Mouse (Mus musculus) cerebellum, postnatal 10 days (tissue): Measurements from ENCODE around the gene Tenm1.
A peak's percentile ranks its signal among the peaks of the same experiment; 100 is the strongest.

Experiments
- DNase-seq, 2 experiments: peaks; one replicate each; pipeline ENCODE4 v3.0.0; 2021; ENCODE audit warnings: mixed read lengths in 2 of 2

The Tenm1 gene

GRCm38 (mm10) chrX:43428855-43429263, at the start of gene Tenm1:
TSS of gene Tenm1 (minus strand) at chrX:43429126.
- peak; percentile 76 to 81 for DNase-seq

- DNase-seq = no peak
Measured at GRCm38 (mm10) chrX:43467311-43467710, 38.4 kb upstream of the Tenm1 start.

- DNase-seq = peak; percentile 59 to 68
Measured at GRCm38 (mm10) chrX:43430581-43430980, 1.7 kb upstream of the Tenm1 start.

- DNase-seq = peak; percentile 57 to 63
Measured at GRCm38 (mm10) chrX:43429982-43430531, 1.1 kb upstream of the Tenm1 start.

- DNase-seq = peak; percentile 48 to 51
Measured at GRCm38 (mm10) chrX:43429337-43429736, 411 bp upstream of the Tenm1 start.

GRCm38 (mm10) chrX:43427961-43428365, 963 bp downstream of the Tenm1 start:
- peak; percentile 38 to 46 for DNase-seq

GRCm38 (mm10) chrX:43427111-43427510, 1.8 kb downstream of the Tenm1 start:
- peak; percentile 58 to 69 for DNase-seq

GRCm38 (mm10) chrX:43397957-43398356, 31.0 kb downstream of the Tenm1 start:
- DNase-seq = no peak

- no peak for DNase-seq
Measured at GRCm38 (mm10) chrX:43388106-43388505, 40.8 kb downstream of the Tenm1 start.

GRCm38 (mm10) chrX:43372526-43372925, 56.4 kb downstream of the Tenm1 start:
- no peak for DNase-seq

GRCm38 (mm10) chrX:43319351-43319750, 109.6 kb downstream of the Tenm1 start:
- DNase-seq = peak; percentile 18 to 23

GRCm38 (mm10) chrX:43317801-43318520, 111.0 kb downstream of the Tenm1 start:
- DNase-seq = peak; percentile 31 to 36

GRCm38 (mm10) chrX:43235844-43236243, 193.1 kb downstream of the Tenm1 start:
- no peak for DNase-seq

GRCm38 (mm10) chrX:43205003-43205402, 223.9 kb downstream of the Tenm1 start:
- peak in 1 of 2 experiments; percentile 7 for DNase-seq

GRCm38 (mm10) chrX:43202249-43202783, 226.6 kb downstream of the Tenm1 start:
- DNase-seq = no peak

- peak; percentile 45 to 62 for DNase-seq
Measured at GRCm38 (mm10) chrX:43182975-43183374, 246.0 kb downstream of the Tenm1 start.

GRCm38 (mm10) chrX:43151561-43151960, 277.4 kb downstream of the Tenm1 start:
- peak; percentile 16 to 32 for DNase-seq

- peak; percentile 24 to 34 for DNase-seq
Measured at GRCm38 (mm10) chrX:43129696-43130095, 299.2 kb downstream of the Tenm1 start.

GRCm38 (mm10) chrX:43122491-43122890, 306.4 kb downstream of the Tenm1 start:
- peak; percentile 62 to 73 for DNase-seq

GRCm38 (mm10) chrX:43122001-43122400, 306.9 kb downstream of the Tenm1 start:
- peak; percentile 23 to 25 for DNase-seq

GRCm38 (mm10) chrX:42986100-42986499, 442.8 kb downstream of the Tenm1 start:
- DNase-seq = no peak

GRCm38 (mm10) chrX:42973562-42973961, 455.4 kb downstream of the Tenm1 start:
- DNase-seq = peak; percentile 11 to 16

GRCm38 (mm10) chrX:42967611-42968010, 461.3 kb downstream of the Tenm1 start:
- DNase-seq = no peak

GRCm38 (mm10) chrX:42861731-42862130, 567.2 kb downstream of the Tenm1 start:
- DNase-seq = peak; percentile 34
